Comparison of ENCODE assay signal across 28 mouse cellular contexts in genomic region chr16:38318492-38318891, GRCm38 (mm10). TPM values are rescaled to one million over a fixed set of nuclear protein-coding genes. Genes with fewer than 3 reads are reported as not detected.
"Had no signal": no experiment of that assay in that cellular context is flagged by ENCODE, and none has a peak within 500 bp of the region (broad histone marks: within the 10 kb centered on the region; RNA-seq: fewer than 3 reads in every experiment).

No protein-coding gene starts in this region.

- H3K4me3 ChIP-seq: kidney, embryonic 15.5 days; limb, embryonic 12.5 days; limb, embryonic 15.5 days; midbrain, embryonic 12.5 days; midbrain, embryonic 15.5 days; neural tube, embryonic 13.5 days; stomach, embryonic 15.5 days had no signal

- H3K9me3 ChIP-seq: kidney, embryonic 15.5 days; limb, embryonic 15.5 days; midbrain, embryonic 12.5 days; midbrain, embryonic 15.5 days; neural tube, embryonic 13.5 days; stomach, embryonic 15.5 days had no signal

- H3K36me3 ChIP-seq: kidney, embryonic 15.5 days; limb, embryonic 12.5 days; limb, embryonic 15.5 days; midbrain, embryonic 12.5 days; midbrain, embryonic 15.5 days; neural tube, embryonic 13.5 days; stomach, embryonic 15.5 days had no signal

- ATAC-seq: liver, postnatal 0 days; lung, postnatal 0 days; midbrain, embryonic 15.5 days had no signal

- H3K9ac ChIP-seq: kidney, embryonic 15.5 days; limb, embryonic 12.5 days; limb, embryonic 15.5 days; liver, embryonic 14.5 days; liver, postnatal 0 days; lung, embryonic 14.5 days; midbrain, embryonic 12.5 days; midbrain, embryonic 15.5 days; neural tube, embryonic 13.5 days; stomach, embryonic 15.5 days had no signal

- H3K4me2 ChIP-seq: kidney, embryonic 15.5 days; limb, embryonic 12.5 days; limb, embryonic 15.5 days; liver, embryonic 11.5 days; lung, embryonic 14.5 days; midbrain, embryonic 12.5 days; midbrain, embryonic 15.5 days; neural tube, embryonic 13.5 days; stomach, embryonic 15.5 days had no signal

- H3K27me3 ChIP-seq: kidney, embryonic 15.5 days; limb, embryonic 12.5 days; limb, embryonic 15.5 days; midbrain, embryonic 12.5 days; midbrain, embryonic 15.5 days; neural tube, embryonic 13.5 days; stomach, embryonic 15.5 days had no signal

- DNase-seq: kidney, adult 8-10 months; kidney, postnatal 10 days; kidney, postnatal 36 days; left cerebral cortex, postnatal 4 days; liver, postnatal 0 days; lung, embryonic 14.5 days; retina, postnatal 1 day; right cerebral cortex, postnatal 25 days; spleen, adult 18-20 months; thymus, postnatal 36 days had no signal

- H3K4me1 ChIP-seq: kidney, embryonic 15.5 days; limb, embryonic 12.5 days; limb, embryonic 15.5 days; midbrain, embryonic 15.5 days; neural tube, embryonic 13.5 days; stomach, embryonic 15.5 days had no signal

- H3K27ac ChIP-seq: kidney, embryonic 15.5 days; limb, embryonic 12.5 days; limb, embryonic 15.5 days; liver, embryonic 14.5 days; macrophage; midbrain, embryonic 12.5 days; midbrain, embryonic 15.5 days; neural tube, embryonic 13.5 days; stomach, embryonic 15.5 days had no signal

RNA-seq across cellular contexts. Expression of gene Maats1, which starts 23.5 kb away (rescaled TPM):
- total RNA-seq: megakaryocyte, adult 5-6 weeks; neutrophil, adult 5-6 weeks had no signal
- polyA plus RNA-seq: limb, embryonic 15.5 days; macrophage had no signal

RNA-seq across cellular contexts. Expression of gene Nr1i2, which starts 23.9 kb away (rescaled TPM):
- total RNA-seq: layer of hippocampus, adult 8-10 months; layer of hippocampus, postnatal 14 days; left cerebral cortex, postnatal 14 days; left cerebral cortex, postnatal 4 days; megakaryocyte, adult 5-6 weeks; neutrophil, adult 5-6 weeks had no signal
- polyA plus RNA-seq: limb, embryonic 12.5 days; limb, embryonic 15.5 days; lung, embryonic 14.5 days; macrophage; midbrain, embryonic 12.5 days had no signal

RNA-seq across cellular contexts. Expression of gene Gm21987, which starts 28.3 kb away (rescaled TPM):
- total RNA-seq: layer of hippocampus, postnatal 14 days; left cerebral cortex, adult 8-10 months; left cerebral cortex, postnatal 14 days; left cerebral cortex, postnatal 4 days; megakaryocyte, adult 5-6 weeks; neutrophil, adult 5-6 weeks had no signal
- polyA plus RNA-seq: kidney, embryonic 15.5 days; limb, embryonic 12.5 days; liver, embryonic 11.5 days; liver, embryonic 14.5 days; liver, postnatal 0 days; lung, embryonic 14.5 days; lung, postnatal 0 days; macrophage; midbrain, embryonic 12.5 days; midbrain, embryonic 15.5 days; neural tube, embryonic 13.5 days; stomach, embryonic 15.5 days; urinary bladder, adult 2 months had no signal

RNA-seq across cellular contexts. Expression of gene Popdc2, which starts 43.5 kb away (rescaled TPM):
- polyA plus RNA-seq: macrophage had no signal
